Mouse (Mus musculus): ENCODE data around the gene Fbxw4. TPM values are rescaled to one million over a fixed set of nuclear protein-coding genes. Genes with fewer than 3 reads are reported as not detected.
A peak's percentile ranks its signal among the peaks of the same experiment; 100 is the strongest.

Fbxw4 gene
- total and polyA plus RNA-seq, 2 experiments, result 10.0 to 44.6 TPM

GRCm38 (mm10) chr19:45587509-45588292, 72.4 kb downstream of the Fbxw4 start:
- no peak for DNase-seq (ENCODE audit: extremely low read depth, low read depth, low spot score)
- Histone ChIP-seq H3K79me2 (ENCODE audit: control insufficient read depth, insufficient read depth, low read length) (no peaks in the 10 kb centered on the region), H3K4me1 (ENCODE audit: control insufficient read depth, insufficient read depth, low read length) (no peaks in the 10 kb centered on the region), H3K27ac (replicated peaks; ENCODE audit: insufficient read depth, low read depth, low read length) (no peak overlapping the region), H3K4me3 (ENCODE audit: insufficient read depth, low read depth, low read length) (no peak overlapping the region), H3K9ac (ENCODE audit: low read depth, low read length) (no peak overlapping the region), H3K27me3 (ENCODE audit: control insufficient read depth, insufficient read depth, low read length) (no peaks in the 10 kb centered on the region), H3K36me3 (ENCODE audit: control insufficient read depth, insufficient read depth, low read length) (no peaks in the 10 kb centered on the region)
- WGBS, result 96% methylated on average over 6 of the region's 6 CpGs
- TF ChIP-seq POLR2A (IDR thresholded peaks at IDR 0.05; ENCODE audit: extremely low read depth, insufficient read depth, low read length) (no peak), CTCF (IDR thresholded peaks at IDR 0.05; ENCODE audit: low read depth, low read length) (no peak)

- no peaks in the 10 kb centered on the region for H3K27me3 ChIP-seq (ENCODE audit: control insufficient read depth, insufficient read depth, low read length)
- TF ChIP-seq POLR2A (IDR thresholded peaks at IDR 0.05; ENCODE audit: extremely low read depth, insufficient read depth, low read length), result no peak
- TF ChIP-seq CTCF (IDR thresholded peaks at IDR 0.05; ENCODE audit: low read depth, low read length), result no peak
- H3K4me1 ChIP-seq (ENCODE audit: control insufficient read depth, insufficient read depth, low read length), result no peaks in the 10 kb centered on the region
- no peak overlapping the region for H3K9ac ChIP-seq (ENCODE audit: low read depth, low read length)
- no peak overlapping the region for H3K27ac ChIP-seq (replicated peaks; ENCODE audit: insufficient read depth, low read depth, low read length)
- no peak overlapping the region for H3K4me3 ChIP-seq (ENCODE audit: insufficient read depth, low read depth, low read length)
- no peaks in the 10 kb centered on the region for H3K36me3 ChIP-seq (ENCODE audit: control insufficient read depth, insufficient read depth, low read length)
- no peaks in the 10 kb centered on the region for H3K79me2 ChIP-seq (ENCODE audit: control insufficient read depth, insufficient read depth, low read length)
- WGBS, result 88% methylated on average over 3 of the region's 3 CpGs
- no peak for DNase-seq (ENCODE audit: extremely low read depth, low read depth, low spot score)
These were observed 73.3 kb downstream of the Fbxw4 start for GRCm38 (mm10) chr19:45586850-45587249.

GRCm38 (mm10) chr19:45584856-45585620, 75.1 kb downstream of the Fbxw4 start:
- Histone ChIP-seq H3K36me3 (ENCODE audit: control insufficient read depth, insufficient read depth, low read length) (no peaks in the 10 kb centered on the region), H3K27me3 (ENCODE audit: control insufficient read depth, insufficient read depth, low read length) (no peaks in the 10 kb centered on the region), H3K4me1 (ENCODE audit: control insufficient read depth, insufficient read depth, low read length) (no peaks in the 10 kb centered on the region), H3K9ac (ENCODE audit: low read depth, low read length) (no peak overlapping the region), H3K27ac (replicated peaks; ENCODE audit: insufficient read depth, low read depth, low read length) (no peak overlapping the region), H3K4me3 (ENCODE audit: insufficient read depth, low read depth, low read length) (no peak overlapping the region), H3K79me2 (ENCODE audit: control insufficient read depth, insufficient read depth, low read length) (no peaks in the 10 kb centered on the region)
- no peak for TF ChIP-seq POLR2A (IDR thresholded peaks at IDR 0.05; ENCODE audit: extremely low read depth, insufficient read depth, low read length)
- no peak for TF ChIP-seq CTCF (IDR thresholded peaks at IDR 0.05; ENCODE audit: low read depth, low read length)
- DNase-seq (ENCODE audit: extremely low read depth, low read depth, low spot score), result no peak
- 80% methylated on average over 9 of the region's 9 CpGs for WGBS

GRCm38 (mm10) chr19:45583136-45583535, 77.0 kb downstream of the Fbxw4 start:
- no peaks in the 10 kb centered on the region for H3K4me1 ChIP-seq (ENCODE audit: control insufficient read depth, insufficient read depth, low read length)
- WGBS, result 91% methylated on average over 6 of the region's 6 CpGs

GRCm38 (mm10) chr19:45582161-45582560, 78.0 kb downstream of the Fbxw4 start:
- H3K27ac ChIP-seq (replicated peaks; ENCODE audit: insufficient read depth, low read depth, low read length), result no peak overlapping the region
- 78% methylated on average over 8 of the region's 8 CpGs for WGBS
- no peaks in the 10 kb centered on the region for H3K79me2 ChIP-seq (ENCODE audit: control insufficient read depth, insufficient read depth, low read length)
- no peaks in the 10 kb centered on the region for H3K4me1 ChIP-seq (ENCODE audit: control insufficient read depth, insufficient read depth, low read length)
- no peak for TF ChIP-seq POLR2A (IDR thresholded peaks at IDR 0.05; ENCODE audit: extremely low read depth, insufficient read depth, low read length)
- TF ChIP-seq CTCF (IDR thresholded peaks at IDR 0.05; ENCODE audit: low read depth, low read length), result no peak
- no peaks in the 10 kb centered on the region for H3K36me3 ChIP-seq (ENCODE audit: control insufficient read depth, insufficient read depth, low read length)
- no peak overlapping the region for H3K9ac ChIP-seq (ENCODE audit: low read depth, low read length)
- H3K4me3 ChIP-seq (ENCODE audit: insufficient read depth, low read depth, low read length), result no peak overlapping the region
- no peaks in the 10 kb centered on the region for H3K27me3 ChIP-seq (ENCODE audit: control insufficient read depth, insufficient read depth, low read length)
- DNase-seq (ENCODE audit: extremely low read depth, low read depth, low spot score), result no peak

More at GRCm38 (mm10) chr19:45583136-45583535, 77.0 kb downstream of the Fbxw4 start:
- DNase-seq (ENCODE audit: extremely low read depth, low read depth, low spot score), result no peak
- Histone ChIP-seq H3K9ac (ENCODE audit: low read depth, low read length) (no peak overlapping the region), H3K4me3 (ENCODE audit: insufficient read depth, low read depth, low read length) (no peak overlapping the region), H3K27me3 (ENCODE audit: control insufficient read depth, insufficient read depth, low read length) (no peaks in the 10 kb centered on the region), H3K36me3 (ENCODE audit: control insufficient read depth, insufficient read depth, low read length) (no peaks in the 10 kb centered on the region), H3K79me2 (ENCODE audit: control insufficient read depth, insufficient read depth, low read length) (no peaks in the 10 kb centered on the region), H3K27ac (replicated peaks; ENCODE audit: insufficient read depth, low read depth, low read length) (no peak overlapping the region)
- no peak for TF ChIP-seq POLR2A (IDR thresholded peaks at IDR 0.05; ENCODE audit: extremely low read depth, insufficient read depth, low read length)

- Histone ChIP-seq H3K79me2 (ENCODE audit: control insufficient read depth, insufficient read depth, low read length) (no peaks in the 10 kb centered on the region), H3K36me3 (ENCODE audit: control insufficient read depth, insufficient read depth, low read length) (no peaks in the 10 kb centered on the region), H3K27ac (replicated peaks; ENCODE audit: insufficient read depth, low read depth, low read length) (no peak overlapping the region), H3K9ac (ENCODE audit: low read depth, low read length) (no peak overlapping the region), H3K4me3 (ENCODE audit: insufficient read depth, low read depth, low read length) (no peak overlapping the region), H3K27me3 (ENCODE audit: control insufficient read depth, insufficient read depth, low read length) (no peaks in the 10 kb centered on the region), H3K4me1 (ENCODE audit: control insufficient read depth, insufficient read depth, low read length) (no peaks in the 10 kb centered on the region)
- DNase-seq (ENCODE audit: extremely low read depth, low read depth, low spot score), result no peak
- TF ChIP-seq CTCF (IDR thresholded peaks at IDR 0.05; ENCODE audit: low read depth, low read length) (peak; percentile 78), POLR2A (IDR thresholded peaks at IDR 0.05; ENCODE audit: extremely low read depth, insufficient read depth, low read length) (no peak)
- WGBS, result 65% methylated on average over 3 of the region's 3 CpGs
These were observed 78.9 kb downstream of the Fbxw4 start for GRCm38 (mm10) chr19:45581257-45581656.

Data from liver, adult 2 months (tissue).